In genomic region chr17:12996345-12996744, GRCm38 (mm10) we compare ENCODE assay signal across 9 mouse cellular contexts. TPM values are rescaled to one million over a fixed set of nuclear protein-coding genes. Genes with fewer than 3 reads are reported as not detected.
A peak's percentile ranks its signal among the peaks of the same experiment; 100 is the strongest.
DNase-seq lines count a peak whose midpoint lies in the region; ATAC-seq and TF ChIP-seq lines count a peak whose summit lies in the region.
"Had no signal": no experiment of that assay in that cellular context is flagged by ENCODE, and none has a peak within 500 bp of the region (broad histone marks: within the 10 kb centered on the region; RNA-seq: fewer than 3 reads in every experiment).

No protein-coding gene starts in this region.

- H3K9ac ChIP-seq in kidney, embryonic 15.5 days = no peak overlapping the region
- H3K9ac ChIP-seq: lung, embryonic 15.5 days had no signal

- no peak overlapping the region for H3K27ac ChIP-seq in kidney, adult 2 months (ENCODE audit: insufficient read depth, low read depth, low read length)
- no peak overlapping the region for H3K27ac ChIP-seq in kidney, embryonic 15.5 days
- H3K27ac ChIP-seq: lung, embryonic 15.5 days had no signal

- intact Hi-C loops in left cerebral cortex, postnatal 25 days (cut with DNase I) = loop anchor here (5.0 kb wide), 2 partner anchors 199 to 579 kb away; no protein-coding TSS in a partner anchor

- peak; percentile 42; the same call in 1 of the 2 replicates for TF ChIP-seq CTCF in kidney, adult 2 months (conservative IDR thresholded peaks at IDR 0.05; ENCODE audit: insufficient read depth, insufficient read length, low read depth, low read length)

- ATAC-seq in kidney, embryonic 15.5 days (replicated peaks; ENCODE audit: low FRiP score) = no peak
- no peak for ATAC-seq in activated CD4-positive, CD25-positive, alpha-beta regulatory T cell, adult 4 months

- TF ChIP-seq POLR2A in kidney, adult 2 months (IDR thresholded peaks at IDR 0.05; ENCODE audit: low read depth, low read length) = no peak

- no peaks in the 10 kb centered on the region for H3K9me3 ChIP-seq in kidney, embryonic 15.5 days (replicated peaks)
- H3K9me3 ChIP-seq: lung, embryonic 15.5 days had no signal

- DNase-seq in kidney, adult 2 months = peak; percentile 80
- peak; percentile 66 for DNase-seq in ES-CJ7 (ENCODE audit: low read depth, low spot score)
- peak; percentile 66 for DNase-seq in adrenal gland, postnatal 14 days
- peak; percentile 36 for DNase-seq in forelimb bud, embryonic 11.5 days (ENCODE audit: low read depth, low spot score)
- peak; percentile 54 to 77 for DNase-seq in left cerebral cortex, postnatal 25 days (ENCODE audit: low spot score in 2 of 2)
- DNase-seq in right cerebral cortex, postnatal 14 days = peak; percentile 55

- no peak overlapping the region for H3K4me3 ChIP-seq in kidney, adult 2 months (ENCODE audit: insufficient read depth, low read depth, low read length)
- no peak overlapping the region for H3K4me3 ChIP-seq in kidney, embryonic 15.5 days (replicated peaks)
- H3K4me3 ChIP-seq: lung, embryonic 15.5 days had no signal

- WGBS in kidney, adult 2 months = 4% methylated on average over 3 of the region's 3 CpGs
- WGBS in kidney, embryonic 15.5 days = 22% methylated on average over 3 of the region's 3 CpGs

- H3K4me2 ChIP-seq in kidney, embryonic 15.5 days = no peak overlapping the region
- H3K4me2 ChIP-seq: lung, embryonic 15.5 days had no signal

- H3K4me1 ChIP-seq in kidney, adult 2 months (ENCODE audit: control insufficient read depth, insufficient read depth, low read length) = peaks cover 2% of the 10 kb centered on the region; the same call in 1 of the 2 replicates
- H3K4me1 ChIP-seq in kidney, embryonic 15.5 days = no peaks in the 10 kb centered on the region
- H3K4me1 ChIP-seq: lung, embryonic 15.5 days had no signal

- no peaks in the 10 kb centered on the region for H3K36me3 ChIP-seq in kidney, adult 2 months (ENCODE audit: control insufficient read depth, insufficient read depth, low read length)
- H3K36me3 ChIP-seq in kidney, embryonic 15.5 days = no peaks in the 10 kb centered on the region
- H3K36me3 ChIP-seq: lung, embryonic 15.5 days had no signal

- no peaks in the 10 kb centered on the region for H3K27me3 ChIP-seq in kidney, adult 2 months (replicated peaks; ENCODE audit: control insufficient read depth, insufficient read depth, low read length)
- H3K27me3 ChIP-seq in kidney, embryonic 15.5 days = no peaks in the 10 kb centered on the region
- H3K27me3 ChIP-seq: lung, embryonic 15.5 days had no signal

RNA-seq across cellular contexts. Expression of gene Wtap, which starts 2.4 kb away (rescaled TPM):
- polyA plus RNA-seq in kidney, adult 2 months (2012; rRNA removed) = 17.3 and 23.9 TPM in 2 replicates
- 134 and 139 TPM in 2 replicates for polyA plus RNA-seq in kidney, embryonic 15.5 days (2015; fragmentation: Nextera tagmentation; extraction: Ambion mirVana)
- total RNA-seq in adrenal gland, postnatal 14 days (2021) = 58.1 and 63.8 TPM in 2 replicates
- 10 to 100 TPM; 50.9 to 53.6 TPM for total RNA-seq in left cerebral cortex, postnatal 25 days (2021)
- 100 to 1,000 TPM; 110 to 181 TPM for polyA plus RNA-seq in activated CD4-positive, CD25-positive, alpha-beta regulatory T cell, adult 4 months (2017; shearing (Covaris generic))

RNA-seq across cellular contexts. Expression of gene Sod2, which starts 10.3 kb away (rescaled TPM):
- 731 and 1,146 TPM in 2 replicates for polyA plus RNA-seq in kidney, adult 2 months (2012; rRNA removed)
- polyA plus RNA-seq in kidney, embryonic 15.5 days (2015; fragmentation: Nextera tagmentation; extraction: Ambion mirVana) = 140 and 141 TPM in 2 replicates
- 674 and 682 TPM in 2 replicates for total RNA-seq in adrenal gland, postnatal 14 days (2021)
- 100 to 1,000 TPM; 267 to 275 TPM for total RNA-seq in left cerebral cortex, postnatal 25 days (2021)
- polyA plus RNA-seq in activated CD4-positive, CD25-positive, alpha-beta regulatory T cell, adult 4 months (2017; shearing (Covaris generic)) = 10 to 100 TPM; 62.4 to 64.0 TPM

RNA-seq across cellular contexts. Expression of gene Acat2, which starts 35.8 kb away (rescaled TPM):
- 44.3 and 54.3 TPM in 2 replicates for polyA plus RNA-seq in kidney, adult 2 months (2012; rRNA removed)
- 136 and 145 TPM in 2 replicates for polyA plus RNA-seq in kidney, embryonic 15.5 days (2015; fragmentation: Nextera tagmentation; extraction: Ambion mirVana)
- total RNA-seq in adrenal gland, postnatal 14 days (2021) = 90.9 and 102 TPM in 2 replicates
- 10 to 100 TPM; 59.1 to 60.8 TPM for total RNA-seq in left cerebral cortex, postnatal 25 days (2021)
- polyA plus RNA-seq in activated CD4-positive, CD25-positive, alpha-beta regulatory T cell, adult 4 months (2017; shearing (Covaris generic)) = 10 to 100 TPM; 38.5 to 40.3 TPM

RNA-seq across cellular contexts. Expression of gene Gpr31b, which starts 55.8 kb away (rescaled TPM):
- 0.11 and 0.22 TPM in 2 replicates for polyA plus RNA-seq in kidney, adult 2 months (2012; rRNA removed)
- 0.13 TPM in 1 of 2 replicates, not detected in the other for polyA plus RNA-seq in kidney, embryonic 15.5 days (2015; fragmentation: Nextera tagmentation; extraction: Ambion mirVana)
- not detected in 2 replicates for total RNA-seq in adrenal gland, postnatal 14 days (2021)
- not detected for total RNA-seq in left cerebral cortex, postnatal 25 days (2021)
- not detected for polyA plus RNA-seq in activated CD4-positive, CD25-positive, alpha-beta regulatory T cell, adult 4 months (2017; shearing (Covaris generic))
- polyA plus RNA-seq: lung, embryonic 15.5 days had no signal

RNA-seq across cellular contexts. Expression of gene Acat3, which starts 55.9 kb away (rescaled TPM):
- 8.4 and 10.3 TPM in 2 replicates for polyA plus RNA-seq in kidney, adult 2 months (2012; rRNA removed)
- 2.2 and 3.4 TPM in 2 replicates for polyA plus RNA-seq in kidney, embryonic 15.5 days (2015; fragmentation: Nextera tagmentation; extraction: Ambion mirVana)
- total RNA-seq in adrenal gland, postnatal 14 days (2021) = 1.6 and 21.6 TPM in 2 replicates
- 1 to 10 TPM; 2.6 to 3.9 TPM for total RNA-seq in left cerebral cortex, postnatal 25 days (2021)
- under 1 TPM in 1 of 2 experiments, not detected in 1; 0.93 TPM for polyA plus RNA-seq in activated CD4-positive, CD25-positive, alpha-beta regulatory T cell, adult 4 months (2017; shearing (Covaris generic))
